Mouse (Mus musculus): ENCODE data around the gene Igsf21. TPM values are rescaled to one million over a fixed set of nuclear protein-coding genes. Genes with fewer than 3 reads are reported as not detected.
A peak's percentile ranks its signal among the peaks of the same experiment; 100 is the strongest.

Igsf21 gene
- polyA plus RNA-seq, 1 experiment from 2014 or later, result 0.20 TPM

- Histone ChIP-seq H3K27ac (ENCODE audit: low read length) (no peak overlapping the region), H3K27me3 (ENCODE audit: control insufficient read depth, insufficient read depth, low read length) (no peaks in the 10 kb centered on the region; the same call in 1 of the 2 replicates), H3K4me3 (ENCODE audit: low read length) (no peak overlapping the region), H3K36me3 (ENCODE audit: control insufficient read depth, insufficient read depth) (no peaks in the 10 kb centered on the region), H3K9me3 (replicated peaks; ENCODE audit: control insufficient read depth, low read length) (0 out of 2 replicates have a peak, but pooled peaks cover 4% of the 10 kb centered on the region), H3K4me2 (ENCODE audit: low read depth, low read length) (0 out of 2 replicates have a peak overlapping the region, but pooled peaks have one; percentile 4), H3K4me1 (ENCODE audit: control insufficient read depth, insufficient read depth, low read length) (peaks cover 3% of the 10 kb centered on the region; the same call in 1 of the 2 replicates), H3K9ac (ENCODE audit: low read length) (no peak overlapping the region)
- ATAC-seq (replicated peaks; ENCODE audit: extremely low read depth, insufficient read depth, low FRiP score), result no peak
- WGBS, result 39% methylated on average over 12 of the region's 12 CpGs
These were observed 40.8 kb downstream of the Igsf21 start for GRCm38 (mm10) chr4:140205811-140206231.

- no peaks in the 10 kb centered on the region for H3K27me3 ChIP-seq (ENCODE audit: control insufficient read depth, insufficient read depth, low read length)
- no peaks in the 10 kb centered on the region for H3K36me3 ChIP-seq (ENCODE audit: control insufficient read depth, insufficient read depth)
- peaks cover 3% of the 10 kb centered on the region; the same call in 1 of the 2 replicates for H3K4me1 ChIP-seq (ENCODE audit: control insufficient read depth, insufficient read depth, low read length)
- H3K4me2 ChIP-seq (ENCODE audit: low read depth, low read length), result no peak overlapping the region
- no peak for ATAC-seq (replicated peaks; ENCODE audit: extremely low read depth, insufficient read depth, low FRiP score)
- no peak overlapping the region for H3K27ac ChIP-seq (ENCODE audit: low read length)
- 65% methylated on average over 10 of the region's 10 CpGs for WGBS
- H3K9ac ChIP-seq (ENCODE audit: low read length), result no peak overlapping the region
- H3K4me3 ChIP-seq (ENCODE audit: low read length), result no peak overlapping the region
- 0 out of 2 replicates have a peak, but pooled peaks cover 4% of the 10 kb centered on the region for H3K9me3 ChIP-seq (replicated peaks; ENCODE audit: control insufficient read depth, low read length)
These were observed 41.8 kb downstream of the Igsf21 start for GRCm38 (mm10) chr4:140204775-140205174.

- 0 out of 2 replicates have a peak, but pooled peaks cover 4% of the 10 kb centered on the region for H3K9me3 ChIP-seq (replicated peaks; ENCODE audit: control insufficient read depth, low read length)
- H3K36me3 ChIP-seq (ENCODE audit: control insufficient read depth, insufficient read depth), result no peaks in the 10 kb centered on the region
- no peak for ATAC-seq (replicated peaks; ENCODE audit: extremely low read depth, insufficient read depth, low FRiP score)
- peaks cover 3% of the 10 kb centered on the region; the same call in 1 of the 2 replicates for H3K4me1 ChIP-seq (ENCODE audit: control insufficient read depth, insufficient read depth, low read length)
- H3K27me3 ChIP-seq (ENCODE audit: control insufficient read depth, insufficient read depth, low read length), result no peaks in the 10 kb centered on the region
- H3K4me3 ChIP-seq (ENCODE audit: low read length), result no peak overlapping the region
- H3K9ac ChIP-seq (ENCODE audit: low read length), result no peak overlapping the region
- no peak overlapping the region for H3K27ac ChIP-seq (ENCODE audit: low read length)
- 85% methylated on average over 12 of the region's 12 CpGs for WGBS
- H3K4me2 ChIP-seq (ENCODE audit: low read depth, low read length), result no peak overlapping the region
These were observed 42.8 kb downstream of the Igsf21 start for GRCm38 (mm10) chr4:140203696-140204272.

GRCm38 (mm10) chr4:140202196-140202595 lies 44.4 kb downstream of the Igsf21 start:
- Histone ChIP-seq H3K36me3 (ENCODE audit: control insufficient read depth, insufficient read depth) (no peaks in the 10 kb centered on the region), H3K27ac (ENCODE audit: low read length) (no peak overlapping the region), H3K4me3 (ENCODE audit: low read length) (no peak overlapping the region), H3K9ac (ENCODE audit: low read length) (no peak overlapping the region), H3K27me3 (ENCODE audit: control insufficient read depth, insufficient read depth, low read length) (no peaks in the 10 kb centered on the region), H3K4me1 (ENCODE audit: control insufficient read depth, insufficient read depth, low read length) (peaks cover 3% of the 10 kb centered on the region; the same call in 1 of the 2 replicates), H3K4me2 (ENCODE audit: low read depth, low read length) (no peak overlapping the region), H3K9me3 (replicated peaks; ENCODE audit: control insufficient read depth, low read length) (0 out of 2 replicates have a peak, but pooled peaks cover 3% of the 10 kb centered on the region)
- ATAC-seq (replicated peaks; ENCODE audit: extremely low read depth, insufficient read depth, low FRiP score), result no peak
- WGBS, result 45% methylated on average over 6 of the region's 6 CpGs

GRCm38 (mm10) chr4:140200296-140200695 lies 46.3 kb downstream of the Igsf21 start:
- no peak for ATAC-seq (replicated peaks; ENCODE audit: extremely low read depth, insufficient read depth, low FRiP score)
- Histone ChIP-seq H3K27me3 (ENCODE audit: control insufficient read depth, insufficient read depth, low read length) (no peaks in the 10 kb centered on the region), H3K27ac (ENCODE audit: low read length) (no peak overlapping the region), H3K4me3 (ENCODE audit: low read length) (no peak overlapping the region), H3K4me2 (ENCODE audit: low read depth, low read length) (no peak overlapping the region), H3K9me3 (replicated peaks; ENCODE audit: control insufficient read depth, low read length) (no peaks in the 10 kb centered on the region), H3K36me3 (ENCODE audit: control insufficient read depth, insufficient read depth) (no peaks in the 10 kb centered on the region), H3K4me1 (ENCODE audit: control insufficient read depth, insufficient read depth, low read length) (no peaks in the 10 kb centered on the region), H3K9ac (ENCODE audit: low read length) (no peak overlapping the region)
- WGBS, result 53% methylated on average over 14 of the region's 14 CpGs

- H3K27ac ChIP-seq (ENCODE audit: low read length), result no peak overlapping the region
- H3K27me3 ChIP-seq (ENCODE audit: control insufficient read depth, insufficient read depth, low read length), result no peaks in the 10 kb centered on the region
- 60% methylated on average over 9 of the region's 9 CpGs for WGBS
- H3K36me3 ChIP-seq (ENCODE audit: control insufficient read depth, insufficient read depth), result no peaks in the 10 kb centered on the region
- H3K4me1 ChIP-seq (ENCODE audit: control insufficient read depth, insufficient read depth, low read length), result no peaks in the 10 kb centered on the region
- no peak for ATAC-seq (replicated peaks; ENCODE audit: extremely low read depth, insufficient read depth, low FRiP score)
- no peak overlapping the region for H3K4me2 ChIP-seq (ENCODE audit: low read depth, low read length)
- H3K9ac ChIP-seq (ENCODE audit: low read length), result no peak overlapping the region
- H3K9me3 ChIP-seq (replicated peaks; ENCODE audit: control insufficient read depth, low read length), result no peaks in the 10 kb centered on the region
- no peak overlapping the region for H3K4me3 ChIP-seq (ENCODE audit: low read length)
These were observed 49.9 kb downstream of the Igsf21 start for GRCm38 (mm10) chr4:140196717-140197116.

- WGBS, result 73% methylated on average over 18 of the region's 18 CpGs
- Histone ChIP-seq H3K9me3 (replicated peaks; ENCODE audit: control insufficient read depth, low read length) (no peaks in the 10 kb centered on the region), H3K36me3 (ENCODE audit: control insufficient read depth, insufficient read depth) (no peaks in the 10 kb centered on the region), H3K9ac (ENCODE audit: low read length) (no peak overlapping the region), H3K27ac (ENCODE audit: low read length) (no peak overlapping the region), H3K4me1 (ENCODE audit: control insufficient read depth, insufficient read depth, low read length) (no peaks in the 10 kb centered on the region), H3K27me3 (ENCODE audit: control insufficient read depth, insufficient read depth, low read length) (peaks cover 5% of the 10 kb centered on the region; the same call in 1 of the 2 replicates), H3K4me2 (ENCODE audit: low read depth, low read length) (no peak overlapping the region), H3K4me3 (ENCODE audit: low read length) (no peak overlapping the region)
- no peak for ATAC-seq (replicated peaks; ENCODE audit: extremely low read depth, insufficient read depth, low FRiP score)
These were observed 54.1 kb downstream of the Igsf21 start for GRCm38 (mm10) chr4:140192276-140193002.

GRCm38 (mm10) chr4:140189601-140190000 lies 57.0 kb downstream of the Igsf21 start:
- H3K27ac ChIP-seq (ENCODE audit: low read length), result no peak overlapping the region
- peaks cover 5% of the 10 kb centered on the region; the same call in 1 of the 2 replicates for H3K27me3 ChIP-seq (ENCODE audit: control insufficient read depth, insufficient read depth, low read length)
- no peaks in the 10 kb centered on the region for H3K9me3 ChIP-seq (replicated peaks; ENCODE audit: control insufficient read depth, low read length)
- no peak overlapping the region for H3K9ac ChIP-seq (ENCODE audit: low read length)
- H3K4me1 ChIP-seq (ENCODE audit: control insufficient read depth, insufficient read depth, low read length), result no peaks in the 10 kb centered on the region
- 71% methylated on average over 9 of the region's 9 CpGs for WGBS
- no peaks in the 10 kb centered on the region for H3K36me3 ChIP-seq (ENCODE audit: control insufficient read depth, insufficient read depth)
- H3K4me2 ChIP-seq (ENCODE audit: low read depth, low read length), result no peak overlapping the region
- no peak overlapping the region for H3K4me3 ChIP-seq (ENCODE audit: low read length)
- ATAC-seq (replicated peaks; ENCODE audit: extremely low read depth, insufficient read depth, low FRiP score), result no peak

GRCm38 (mm10) chr4:140188626-140189025 lies 58.0 kb downstream of the Igsf21 start:
- no peak for ATAC-seq (replicated peaks; ENCODE audit: extremely low read depth, insufficient read depth, low FRiP score)
- Histone ChIP-seq H3K4me1 (ENCODE audit: control insufficient read depth, insufficient read depth, low read length) (no peaks in the 10 kb centered on the region), H3K27me3 (ENCODE audit: control insufficient read depth, insufficient read depth, low read length) (peaks cover 5% of the 10 kb centered on the region; the same call in 1 of the 2 replicates), H3K4me3 (ENCODE audit: low read length) (no peak overlapping the region), H3K27ac (ENCODE audit: low read length) (no peak overlapping the region), H3K4me2 (ENCODE audit: low read depth, low read length) (no peak overlapping the region), H3K9ac (ENCODE audit: low read length) (no peak overlapping the region), H3K9me3 (replicated peaks; ENCODE audit: control insufficient read depth, low read length) (no peaks in the 10 kb centered on the region), H3K36me3 (ENCODE audit: control insufficient read depth, insufficient read depth) (no peaks in the 10 kb centered on the region)
- 33% methylated on average over 7 of the region's 7 CpGs for WGBS

All from heart, embryonic 16.5 days (tissue).